Mouse (Mus musculus) neural tube, embryonic 11.5 days (tissue): Measurements from ENCODE around the gene Kcnab1. TPM values are rescaled to one million over a fixed set of nuclear protein-coding genes. Genes with fewer than 3 reads are reported as not detected.

Source experiments
- ATAC-seq: fragments of 200-750 bp; cut with Nextera tagmentation; 2 replicates; pipeline ENCODE4 v1.8.0; 2017; ENCODE audit warnings: moderate number of reproducible peaks, mild to moderate bottlenecking, moderate TSS enrichment, moderate library complexity; ENCODE audit not compliant: insufficient read depth, low FRiP score, low TSS enrichment
- DNase-seq: peaks from one replicate; pipeline ENCODE4 v3.0.0-alpha.2; 2015; ENCODE audit warnings: low spot score
- H3K27ac ChIP-seq: fragments of 300-500 bp; sonication (generic); 2 replicates; pipeline ENCODE4 v1.5.1; 2014; ENCODE audit warnings: low read depth, mild to moderate bottlenecking, low read length
- H3K27me3 ChIP-seq: fragments of 300-500 bp; sonication (generic); 2 replicates; pipeline ENCODE4 v1.6.1; 2014; ENCODE audit warnings: mild to moderate bottlenecking, low read length, mixed read lengths; ENCODE audit not compliant: control insufficient read depth, insufficient read depth
- H3K36me3 ChIP-seq: fragments of 300-500 bp; sonication (generic); 2 replicates; pipeline ENCODE4 v1.6.1; 2014; ENCODE audit warnings: mild to moderate bottlenecking, low read length, moderate library complexity, mixed read lengths; ENCODE audit not compliant: control insufficient read depth, insufficient read depth
- H3K4me1 ChIP-seq: fragments of 300-500 bp; sonication (generic); 2 replicates; pipeline ENCODE4 v1.6.1; 2014; ENCODE audit warnings: low read length, mixed read lengths; ENCODE audit not compliant: control insufficient read depth, insufficient read depth
- H3K4me2 ChIP-seq: fragments of 300-500 bp; sonication (generic); 2 replicates; pipeline ENCODE4 v1.6.1; 2014; ENCODE audit warnings: low read depth, mild to moderate bottlenecking, moderate library complexity
- H3K4me3 ChIP-seq: fragments of 300-500 bp; sonication (generic); 2 replicates; pipeline ENCODE4 v1.5.1; 2014; ENCODE audit warnings: low read depth, low read length
- H3K9ac ChIP-seq: fragments of 300-500 bp; sonication (generic); 2 replicates; pipeline ENCODE4 v1.6.1; 2014; ENCODE audit warnings: mild to moderate bottlenecking, low read length
- H3K9me3 ChIP-seq: fragments of 300-500 bp; sonication (generic); 2 replicates; pipeline ENCODE4 v1.6.1; 2016; ENCODE audit warnings: low read length; ENCODE audit not compliant: control insufficient read depth
- WGBS: fragments of 180-500 bp; shearing (Covaris S2); extraction: QIAGEN DNeasy Blood & Tissue Kit; methylation state at CpG from one replicate; pipeline ENCODE4 v1.1.7; 2014; 5-methylcytosine and 5-hydroxymethylcytosine counted together
- polyA plus RNA-seq: library from polyadenylated mRNA; unstranded; fragments of >200 nt; fragmentation: Nextera tagmentation; extraction: Ambion mirVana; gene quantifications from 2 replicates; pipeline ENCODE4 v1.2.1, GENCODE M21; 2014

The Kcnab1 gene
- polyA plus RNA-seq, 1 experiment from 2014 or later, result 7.7 TPM

DNA sequence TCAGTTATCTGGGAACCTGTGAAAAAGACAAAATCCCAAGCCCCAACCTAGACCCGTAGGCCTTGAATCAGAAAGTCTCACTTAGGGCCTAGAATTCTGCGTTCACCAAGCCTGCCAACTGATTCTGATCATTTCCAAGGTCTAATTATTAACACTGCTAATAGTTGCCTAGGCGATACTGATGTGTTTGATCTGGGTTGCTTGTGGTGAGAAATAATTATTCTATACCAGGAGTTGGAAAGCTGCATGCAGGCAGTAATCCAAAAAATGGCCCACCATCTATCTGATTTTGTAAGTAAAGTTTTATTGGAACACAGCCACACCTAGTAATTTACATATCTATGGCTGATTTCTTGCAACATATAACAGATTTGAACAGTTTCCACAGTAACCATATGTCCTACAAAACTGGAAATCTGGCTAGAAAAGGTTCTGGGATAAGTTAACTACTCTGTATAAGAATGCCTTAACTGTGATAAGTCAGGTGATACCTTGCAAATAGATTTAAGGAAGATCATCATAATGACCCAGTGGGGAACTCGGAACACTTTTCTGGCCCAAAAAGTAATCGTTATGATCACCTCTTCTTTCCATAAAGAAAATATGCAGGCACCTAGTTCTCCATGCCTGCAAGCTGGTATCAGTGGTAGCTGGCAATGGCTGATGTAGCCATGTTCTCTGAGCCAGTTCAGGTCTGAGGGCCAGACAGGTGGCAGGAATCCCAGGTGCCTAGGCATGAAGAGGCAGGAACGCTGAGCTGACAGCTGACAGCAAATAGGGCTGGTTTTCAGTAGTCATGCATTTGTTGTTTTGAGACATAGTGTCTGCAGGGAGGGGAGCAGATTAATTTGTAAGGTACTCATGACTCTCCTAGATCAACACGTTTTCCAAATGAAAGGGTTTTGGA is 108.7 kb downstream of the Kcnab1 start:
- Histone ChIP-seq H3K4me1 (no peaks in the 10 kb centered on the region), H3K9me3 (no peaks in the 10 kb centered on the region), H3K9ac (no peak overlapping the region), H3K27me3 (no peaks in the 10 kb centered on the region), H3K4me2 (no peak overlapping the region), H3K27ac (no peak overlapping the region), H3K4me3 (no peak overlapping the region), H3K36me3 (no peaks in the 10 kb centered on the region)
- DNase-seq (no peak), ATAC-seq (no peak)
- 88% methylated on average over 7 of the region's 7 CpGs for WGBS

DNA sequence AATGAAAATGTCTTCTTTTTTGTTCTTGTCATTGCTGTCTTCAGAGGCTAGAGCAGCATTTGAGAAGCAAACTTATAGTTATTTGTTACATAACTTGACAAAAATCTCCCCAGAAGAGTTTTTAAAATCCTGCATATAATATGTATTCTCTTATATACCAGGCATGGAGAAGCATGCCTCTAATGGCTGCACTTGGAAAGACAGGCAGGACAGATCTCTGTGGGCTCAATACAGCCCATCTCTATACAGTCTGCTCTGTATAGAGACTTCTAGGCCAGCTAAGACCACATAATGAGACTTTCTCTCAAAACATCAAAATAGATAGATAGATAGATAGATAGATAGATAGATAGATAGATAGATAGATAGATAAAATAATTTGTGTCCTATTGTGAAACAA is 111.1 kb downstream of the Kcnab1 start:
- Histone ChIP-seq H3K9me3 (no peaks in the 10 kb centered on the region), H3K27me3 (no peaks in the 10 kb centered on the region), H3K4me3 (no peak overlapping the region), H3K9ac (no peak overlapping the region), H3K36me3 (no peaks in the 10 kb centered on the region), H3K4me1 (no peaks in the 10 kb centered on the region), H3K27ac (no peak overlapping the region), H3K4me2 (no peak overlapping the region)
- ATAC-seq, result no peak
- no peak for DNase-seq

DNA sequence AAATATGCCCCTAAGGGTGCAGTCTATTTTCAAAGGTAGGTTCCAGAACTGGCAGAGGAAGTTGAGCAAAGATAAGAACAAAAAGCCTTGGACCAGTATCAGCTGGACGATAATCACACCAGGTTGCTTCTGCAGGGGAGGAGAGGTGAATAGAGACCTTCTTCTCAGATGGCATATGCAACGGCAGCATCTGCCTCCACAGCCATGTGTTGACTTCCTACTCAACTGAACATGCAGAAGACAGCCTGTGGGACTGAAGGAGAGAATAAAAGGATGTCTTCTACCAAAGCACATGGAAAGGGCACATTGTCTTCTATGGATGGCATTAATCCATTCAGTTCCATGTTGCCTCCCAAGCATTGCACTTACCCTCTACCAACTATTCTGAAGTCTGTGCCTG is 114.5 kb downstream of the Kcnab1 start:
- WGBS, result 79% methylated on average over 2 of the region's 2 CpGs
- Histone ChIP-seq H3K4me2 (no peak overlapping the region), H3K27me3 (no peaks in the 10 kb centered on the region), H3K27ac (no peak overlapping the region), H3K9me3 (no peaks in the 10 kb centered on the region), H3K4me1 (no peaks in the 10 kb centered on the region), H3K36me3 (no peaks in the 10 kb centered on the region), H3K9ac (no peak overlapping the region), H3K4me3 (no peak overlapping the region)
- DNase-seq, result no peak
- no peak for ATAC-seq

DNA sequence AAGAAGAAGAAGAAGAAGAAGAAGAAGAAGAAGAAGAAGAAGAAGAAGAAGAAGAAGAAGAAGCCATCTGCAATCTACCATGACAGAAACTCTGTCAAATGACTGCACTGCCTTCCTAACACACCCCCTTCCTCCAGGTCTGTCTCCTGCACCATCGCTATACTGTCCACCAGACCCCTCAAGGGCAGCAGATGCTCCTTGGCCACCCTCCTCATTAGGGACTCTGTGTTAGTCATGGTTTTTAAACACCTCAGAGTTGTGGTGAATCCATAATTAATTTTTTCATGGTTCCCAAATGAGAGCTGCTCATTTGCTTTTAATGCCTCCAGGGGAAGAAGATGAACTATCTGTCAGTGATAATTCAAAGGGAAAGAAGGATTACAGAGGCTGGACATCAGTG is 121.8 kb downstream of the Kcnab1 start:
- no peak overlapping the region for H3K27ac ChIP-seq
- H3K4me3 ChIP-seq, result no peak overlapping the region
- H3K4me1 ChIP-seq, result no peaks in the 10 kb centered on the region
- H3K9me3 ChIP-seq, result no peaks in the 10 kb centered on the region
- H3K9ac ChIP-seq, result no peak overlapping the region
- ATAC-seq (no peak), DNase-seq (no peak)
- H3K27me3 ChIP-seq, result no peaks in the 10 kb centered on the region
- WGBS, result 85% methylated on average over 1 of the region's 1 CpGs
- no peaks in the 10 kb centered on the region for H3K36me3 ChIP-seq
- H3K4me2 ChIP-seq, result no peak overlapping the region

DNA sequence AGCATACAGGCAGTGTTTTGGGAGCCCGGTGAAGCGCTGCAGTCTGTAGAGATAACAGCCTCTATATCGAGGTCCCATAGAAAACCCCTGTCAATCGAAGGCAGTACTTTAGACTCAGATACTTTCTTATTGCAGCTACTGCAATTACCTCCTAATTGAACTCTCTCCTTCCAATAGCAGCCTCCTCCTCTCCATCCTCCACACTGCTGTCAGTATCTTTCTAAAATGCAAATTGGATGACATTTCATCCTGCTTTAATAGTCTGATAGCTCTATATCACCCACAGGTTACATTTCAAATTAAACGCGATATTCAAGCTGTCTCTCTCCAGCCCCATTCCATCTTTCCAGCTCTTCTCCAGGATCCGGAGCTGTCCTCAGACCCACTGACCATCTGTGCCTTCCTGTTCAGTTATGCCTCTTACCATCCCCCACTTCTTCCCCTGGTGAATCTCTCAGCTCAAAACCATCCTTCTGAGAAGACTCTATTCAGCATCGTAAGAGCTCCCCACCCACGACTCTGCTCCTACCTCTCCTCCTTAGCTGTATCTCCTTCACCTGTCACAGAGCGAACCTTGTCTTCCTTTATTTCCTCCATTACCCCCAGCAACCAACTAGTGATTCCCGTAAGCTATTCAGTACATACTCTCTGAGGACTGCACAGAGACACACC is 122.4 kb downstream of the Kcnab1 start:
- no peak overlapping the region for H3K9ac ChIP-seq
- no peaks in the 10 kb centered on the region for H3K9me3 ChIP-seq
- 82% methylated on average over 11 of the region's 11 CpGs for WGBS
- H3K4me2 ChIP-seq, result no peak overlapping the region
- H3K4me1 ChIP-seq, result no peaks in the 10 kb centered on the region
- no peak for DNase-seq
- no peaks in the 10 kb centered on the region for H3K27me3 ChIP-seq
- no peak overlapping the region for H3K4me3 ChIP-seq
- H3K36me3 ChIP-seq, result no peaks in the 10 kb centered on the region
- no peak for ATAC-seq
- H3K27ac ChIP-seq, result no peak overlapping the region

DNA sequence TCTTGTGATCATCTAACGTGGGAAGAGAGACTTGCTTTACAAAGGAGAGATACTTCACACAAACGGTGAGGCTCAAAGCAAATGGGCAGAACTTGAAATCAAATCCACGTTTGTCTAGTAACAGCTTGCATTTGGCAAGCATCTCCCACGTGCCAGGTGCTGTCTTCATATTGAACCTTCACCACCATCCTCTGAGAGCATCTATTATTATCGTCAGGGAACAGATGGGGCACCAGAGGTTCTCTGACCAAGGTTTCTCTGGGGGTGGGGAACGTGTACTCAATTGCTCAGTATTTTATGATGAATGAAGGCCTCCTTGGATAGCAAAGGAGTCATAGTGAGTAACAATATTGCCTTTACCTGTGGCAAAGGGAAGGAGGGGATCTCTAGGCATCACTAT is 139.8 kb downstream of the Kcnab1 start:
- DNase-seq (no peak), ATAC-seq (no peak)
- no peak overlapping the region for H3K4me3 ChIP-seq
- H3K36me3 ChIP-seq, result no peaks in the 10 kb centered on the region
- H3K27ac ChIP-seq, result no peak overlapping the region
- no peak overlapping the region for H3K9ac ChIP-seq
- H3K4me2 ChIP-seq, result no peak overlapping the region
- no peaks in the 10 kb centered on the region for H3K4me1 ChIP-seq
- H3K27me3 ChIP-seq, result no peaks in the 10 kb centered on the region
- WGBS, result 63% methylated on average over 6 of the region's 6 CpGs
- H3K9me3 ChIP-seq, result no peaks in the 10 kb centered on the region

DNA sequence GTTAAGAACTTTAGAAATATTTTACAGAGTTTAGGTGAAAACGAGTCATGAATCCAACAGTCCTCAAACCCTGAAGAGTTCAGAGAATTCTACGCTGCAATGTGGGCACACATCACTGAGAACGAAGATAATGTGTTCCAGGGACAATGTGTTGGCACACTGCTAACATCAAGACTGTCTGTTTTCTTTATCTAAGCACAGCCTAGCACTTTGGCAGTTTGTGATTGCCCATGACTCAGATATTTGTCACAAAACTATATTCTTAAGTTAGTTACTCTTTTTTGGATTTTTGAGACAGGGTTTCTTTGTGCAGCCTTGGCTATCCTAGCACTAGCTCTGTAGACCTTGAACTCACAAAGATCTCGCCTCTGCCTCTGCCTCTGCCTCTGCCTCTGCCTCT is 151.3 kb downstream of the Kcnab1 start:
- 87% methylated on average over 4 of the region's 4 CpGs for WGBS
- Histone ChIP-seq H3K9me3 (no peaks in the 10 kb centered on the region), H3K4me1 (no peaks in the 10 kb centered on the region), H3K4me3 (no peak overlapping the region), H3K9ac (no peak overlapping the region), H3K36me3 (no peaks in the 10 kb centered on the region), H3K4me2 (no peak overlapping the region), H3K27me3 (no peaks in the 10 kb centered on the region), H3K27ac (no peak overlapping the region)
- DNase-seq (no peak), ATAC-seq (no peak)

DNA sequence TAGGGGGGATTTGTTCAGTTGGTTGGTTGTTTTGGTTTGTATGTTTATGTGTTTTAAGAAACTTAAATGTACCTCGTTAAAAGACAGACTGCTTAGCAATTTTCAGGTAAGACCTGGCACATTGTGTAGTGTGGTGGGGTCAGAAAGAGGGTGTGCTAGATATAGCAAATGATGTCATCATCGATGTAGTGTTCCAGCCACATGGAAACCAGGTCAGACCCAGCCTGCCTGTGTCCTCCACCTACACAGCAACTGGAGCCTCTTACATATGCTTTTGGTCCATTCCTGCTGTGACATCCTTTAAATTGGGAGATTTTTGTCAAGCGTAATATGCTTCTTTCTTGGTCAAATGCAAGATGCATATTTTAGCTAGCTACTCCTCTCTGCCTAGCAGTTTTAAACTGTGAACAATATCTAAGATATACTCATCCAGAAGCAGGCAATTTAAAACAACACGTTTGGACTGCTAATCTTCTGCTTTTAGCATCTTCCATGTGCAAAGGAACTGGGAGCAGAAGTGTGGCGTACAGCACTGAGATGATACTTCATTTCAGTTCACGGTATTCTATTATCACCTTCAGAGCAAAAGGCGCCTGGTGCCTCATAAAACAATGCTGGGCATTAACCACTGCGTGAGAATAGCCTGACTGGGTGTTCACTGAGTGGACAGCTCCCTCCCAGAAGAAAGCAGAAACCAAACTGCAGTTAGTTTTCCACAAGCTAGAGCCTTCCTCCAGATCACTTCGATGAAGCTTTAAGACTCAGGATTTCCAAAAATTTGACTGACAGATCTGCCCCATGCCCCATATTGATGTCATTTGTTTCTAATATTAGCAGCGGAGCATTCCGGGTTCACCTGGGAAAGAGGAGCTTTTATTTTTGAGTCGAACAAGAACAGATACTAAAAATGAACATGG is 153.6 kb downstream of the Kcnab1 start:
- no peaks in the 10 kb centered on the region for H3K27me3 ChIP-seq
- H3K9me3 ChIP-seq, result no peaks in the 10 kb centered on the region
- no peak overlapping the region for H3K4me2 ChIP-seq
- no peak overlapping the region for H3K4me3 ChIP-seq
- H3K4me1 ChIP-seq, result no peaks in the 10 kb centered on the region
- H3K9ac ChIP-seq, result no peak overlapping the region
- H3K27ac ChIP-seq, result no peak overlapping the region
- H3K36me3 ChIP-seq, result no peaks in the 10 kb centered on the region
- ATAC-seq, result no peak
- 86% methylated on average over 12 of the region's 12 CpGs for whole genome bisulfite sequencing
- no peak for DNase-seq
